Mouse (Mus musculus): ENCODE measurements at regions not wholly inside any gene's neighbourhood (a gene's known extent, or its start where the extent isn't known, plus 50 kb on each side); places are given as distances from the start of the nearest gene placed in this dataset.

DNA sequence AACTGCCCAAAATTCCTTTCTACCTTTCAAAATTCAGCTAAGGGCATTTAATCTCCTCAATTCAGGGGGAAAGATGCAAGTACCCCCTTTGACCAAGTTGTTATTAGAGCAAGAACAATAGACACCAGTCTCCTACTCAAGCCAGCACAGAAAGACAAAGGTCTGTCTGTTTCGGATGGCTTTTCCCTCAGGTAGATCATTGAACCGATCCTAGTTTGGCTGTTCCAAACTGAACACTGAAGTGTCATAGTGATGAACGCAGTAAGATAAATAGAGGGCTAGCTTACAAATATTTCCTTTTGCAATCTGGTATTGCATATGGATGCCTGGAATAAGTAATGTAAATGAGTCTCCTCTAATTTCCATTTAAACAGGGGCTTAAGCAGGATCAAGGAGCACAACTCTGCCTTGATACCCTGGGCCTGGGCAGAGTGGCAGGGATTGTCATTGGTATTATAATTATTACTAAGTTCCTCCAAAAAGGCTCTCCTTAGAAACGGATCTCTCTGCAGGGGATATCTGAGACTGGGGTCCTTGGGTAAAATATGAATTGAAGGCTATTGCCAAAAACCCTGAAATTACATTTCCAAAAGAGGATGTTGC, 452.6 kb downstream of the Adgrl2 start:
- TF ChIP-seq CTCF (IDR thresholded peaks at IDR 0.05; ENCODE audit: borderline replicate concordance, insufficient read depth, low read depth, low read length) (no peak), POLR2A (IDR thresholded peaks at IDR 0.05; ENCODE audit: borderline replicate concordance, insufficient read depth, low read length) (no peak)

Measured in cerebellum, adult 2 months (tissue).